Mouse (Mus musculus) lung, adult 2 months (tissue): ENCODE measurements around the gene Iqcf6. TPM values are rescaled to one million over a fixed set of nuclear protein-coding genes. Genes with fewer than 3 reads are reported as not detected.
"Not testable (repeated sequence)": the region's sequence is repeated elsewhere in the genome, so short reads cannot be mapped to it uniquely, and the experiment has no call there.

ENCODE experiments used
- DNase-seq: peaks from one replicate; pipeline ENCODE4 v3.0.0; 2022
- H3K4me1 ChIP-seq: fragments of 200-500 bp; 2 replicates; pipeline ENCODE4 v1.6.1; 2011; ENCODE audit warnings: low read length; ENCODE audit not compliant: control insufficient read depth, insufficient read depth
- H3K4me3 ChIP-seq: fragments of 200-500 bp; replicated peaks from 2 replicates; pipeline ENCODE3; 2011; ENCODE audit warnings: low read depth, mild to moderate bottlenecking, control low read depth, low read length; ENCODE audit errors: extremely low read depth
- CTCF ChIP-seq: fragments of 200-500 bp; IDR thresholded peaks from 2 replicates; pipeline ENCODE4 v1.5.1; 2011; ENCODE audit warnings: mild to moderate bottlenecking, low read length, control low read depth; ENCODE audit not compliant: insufficient read depth
- POLR2A ChIP-seq: fragments of 200-500 bp; IDR thresholded peaks from 2 replicates; pipeline ENCODE4 v1.6.1; 2011; ENCODE audit warnings: low read depth, mild to moderate bottlenecking, control low read depth, low read length, borderline replicate concordance; ENCODE audit errors: extremely low read depth
- WGBS: fragments of 180-500 bp; shearing (Covaris S2); methylation state at CpG from one replicate; pipeline ENCODE4 v1.1.7; 2018; 5-methylcytosine and 5-hydroxymethylcytosine counted together
- polyA plus RNA-seq: library from polyadenylated mRNA; depleted of rRNA; stranded (reverse); fragments of >200 nt; gene quantifications from 2 replicates; pipeline ENCODE4 v1.2.3, GENCODE M21; 2012

Gene Iqcf6
- polyA plus RNA-seq, 1 experiment: not detected

DNA sequence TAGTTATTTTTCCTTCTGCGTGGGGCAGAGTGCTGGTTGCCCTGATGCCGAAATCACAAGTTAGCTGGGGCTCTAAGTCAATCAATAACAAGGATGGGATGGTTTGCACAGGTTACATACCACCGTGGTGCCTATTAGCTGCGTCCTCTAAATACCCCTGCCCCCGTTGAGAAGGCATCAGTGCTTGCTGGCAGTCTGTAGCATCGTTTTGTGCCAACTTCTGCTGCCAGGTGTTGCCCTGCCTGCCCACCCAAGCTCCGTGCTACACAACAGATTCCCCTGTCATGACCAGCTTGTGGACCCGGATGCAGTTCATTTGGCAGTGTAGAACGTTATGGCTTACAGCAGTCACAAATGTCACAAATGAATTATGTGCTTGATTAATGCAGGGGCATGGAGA lies 10.1 kb upstream of the Iqcf6 start:
- TF ChIP-seq POLR2A: no peak
- no peak for TF ChIP-seq CTCF
- Histone ChIP-seq H3K4me3 (no peak overlapping the region), H3K4me1 (no peaks in the 10 kb centered on the region)
- no peak for DNase-seq
- 77% methylated on average over 9 of the region's 9 CpGs for WGBS

DNA sequence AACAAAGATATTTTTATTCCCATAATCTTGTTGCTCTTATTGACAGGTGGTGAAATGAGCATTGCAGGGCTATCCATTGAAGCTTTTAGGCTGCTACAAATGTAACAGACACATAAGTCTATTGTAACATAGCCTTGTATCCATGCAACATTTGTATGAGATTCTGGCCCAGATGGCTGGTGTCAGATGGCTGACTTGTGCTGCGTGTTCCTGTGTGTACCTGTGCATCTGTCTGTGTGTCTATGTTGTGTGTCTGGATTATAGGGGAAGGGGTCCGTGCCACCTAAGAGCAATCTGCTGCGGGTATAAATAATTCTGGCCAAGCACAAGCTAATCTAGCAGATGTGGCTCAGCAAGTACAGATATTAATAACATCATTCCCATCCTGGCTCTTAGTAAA lies 8.9 kb upstream of the Iqcf6 start:
- 75% methylated on average over 3 of the region's 3 CpGs for WGBS
- TF ChIP-seq POLR2A (no peak), CTCF (no peak)
- Histone ChIP-seq H3K4me1 (no peaks in the 10 kb centered on the region), H3K4me3 (no peak overlapping the region)
- no peak for DNase-seq

DNA sequence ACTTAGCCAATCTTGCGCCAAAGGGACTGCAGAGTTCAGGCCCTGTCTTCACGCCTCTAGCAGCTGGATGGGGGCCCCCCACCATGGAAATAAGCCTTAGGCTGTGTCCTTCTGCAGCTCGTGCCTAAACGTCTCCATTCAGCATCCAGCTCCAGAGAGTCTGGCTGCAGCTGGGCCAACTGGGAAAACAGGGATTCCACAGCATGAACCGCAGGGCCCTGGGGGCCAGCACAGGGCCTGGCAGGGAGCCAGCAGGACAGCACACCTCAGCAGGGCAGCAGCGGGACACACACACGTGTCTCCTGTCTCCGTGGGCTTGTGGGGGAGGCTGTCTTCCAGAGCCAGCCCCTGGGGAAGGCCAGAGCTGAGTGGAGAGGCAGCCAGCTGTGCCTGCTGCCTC lies 1.4 kb downstream of the Iqcf6 start:
- H3K4me3 ChIP-seq: not testable (repeated sequence)
- 24% methylated on average over 8 of the region's 8 CpGs for WGBS

DNA sequence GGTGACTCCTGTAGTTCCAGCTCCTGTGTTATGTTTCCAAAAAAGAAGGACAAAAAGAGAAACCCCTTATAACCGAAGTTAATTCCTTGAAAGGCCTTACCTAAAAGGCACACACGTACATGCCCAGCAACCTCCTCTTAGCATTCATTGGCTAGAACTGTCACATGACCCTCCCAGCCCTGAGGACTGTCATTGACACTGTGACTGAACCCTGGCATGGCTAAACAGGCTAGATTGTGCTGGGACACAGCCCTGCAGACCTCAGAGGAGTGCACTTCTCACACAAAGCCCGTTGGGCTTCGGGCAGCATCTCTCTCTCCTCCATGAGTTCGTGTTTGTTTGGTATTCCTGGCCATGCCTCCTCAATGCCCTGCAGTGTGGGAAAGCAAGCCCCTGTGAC lies 5.8 kb downstream of the Iqcf6 start:
- Histone ChIP-seq H3K4me1 (no peaks in the 10 kb centered on the region), H3K4me3 (no peak overlapping the region)
- DNase-seq: no peak
- TF ChIP-seq CTCF (no peak), POLR2A (no peak)
- WGBS: 60% methylated on average over 5 of the region's 5 CpGs

More for the DNA sequence above, 1.4 kb downstream of the Iqcf6 start:
- not testable (repeated sequence) for DNase-seq, H3K4me1 ChIP-seq

DNA sequence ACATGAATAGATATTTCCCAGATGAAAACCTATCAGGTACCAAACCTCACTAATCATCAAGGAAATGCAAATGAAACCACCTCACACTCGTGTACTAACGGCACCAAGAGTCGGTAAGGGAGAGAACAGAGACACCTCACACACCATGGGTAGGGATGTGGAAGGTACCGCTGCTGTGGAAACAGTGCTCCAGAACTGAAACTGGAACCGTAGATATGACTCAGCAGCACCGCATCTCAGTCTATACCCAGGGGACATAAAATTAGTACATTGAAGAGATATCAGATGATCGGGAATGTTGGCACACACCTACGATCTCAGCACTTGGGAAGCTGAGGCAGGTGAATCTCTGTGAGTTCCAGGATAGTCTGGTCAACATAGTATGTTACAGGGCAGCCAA lies 11.8 kb downstream of the Iqcf6 start:
- TF ChIP-seq POLR2A (no peak), CTCF (no peak)
- 89% methylated on average over 8 of the region's 8 CpGs for whole genome bisulfite sequencing
- no peak for DNase-seq
- Histone ChIP-seq H3K4me1 (no peaks in the 10 kb centered on the region), H3K4me3 (no peak overlapping the region)

DNA sequence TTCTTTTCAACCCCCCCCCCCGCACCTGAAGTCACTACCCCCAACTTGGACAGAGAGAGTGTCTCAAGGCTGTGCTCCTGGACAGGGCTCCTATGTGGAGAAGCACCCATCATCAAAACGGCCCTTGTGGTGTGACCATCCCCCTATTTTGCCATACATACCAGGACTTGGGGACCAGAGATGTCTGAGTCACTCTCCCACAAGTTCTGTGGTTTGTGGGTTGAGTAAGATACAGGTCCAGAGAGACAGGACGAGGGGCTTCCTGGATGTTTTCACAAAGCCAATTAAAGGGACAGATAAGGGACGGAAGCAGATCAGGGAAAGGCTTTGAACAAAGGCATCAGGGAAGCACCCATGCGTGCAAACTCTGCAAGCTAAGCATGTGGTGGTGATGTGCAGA lies 15.0 kb downstream of the Iqcf6 start:
- H3K4me1 ChIP-seq: no peaks in the 10 kb centered on the region
- DNase-seq: no peak
- WGBS: 35% methylated on average over 5 of the region's 5 CpGs
- H3K4me3 ChIP-seq: no peak overlapping the region
- TF ChIP-seq POLR2A (no peak), CTCF (no peak)

DNA sequence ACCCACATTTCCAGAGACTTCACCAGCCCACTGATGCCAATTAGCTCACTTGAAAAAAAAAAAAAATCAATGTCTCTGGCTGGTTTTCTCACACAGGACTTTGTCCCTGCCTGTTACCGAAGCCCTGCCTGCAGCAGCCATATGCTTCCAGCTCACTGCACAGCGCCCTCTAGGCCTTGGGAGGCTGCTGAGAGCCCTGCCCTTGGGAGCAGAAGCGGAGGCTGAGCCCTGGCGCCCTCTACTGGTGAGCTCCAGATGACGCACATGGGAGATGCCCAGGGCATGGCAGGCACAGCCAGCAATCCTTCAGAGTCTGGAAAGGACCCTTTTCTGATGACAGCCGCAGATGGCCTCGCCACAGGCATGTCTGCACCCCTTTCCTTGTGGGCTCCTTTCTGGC lies 16.7 kb downstream of the Iqcf6 start:
- H3K4me3 ChIP-seq: no peak overlapping the region
- H3K4me1 ChIP-seq: no peaks in the 10 kb centered on the region
- TF ChIP-seq POLR2A (no peak), CTCF (peak; percentile 63)
- peak; percentile 76 for DNase-seq
- 28% methylated on average over 7 of the region's 7 CpGs for WGBS

DNA sequence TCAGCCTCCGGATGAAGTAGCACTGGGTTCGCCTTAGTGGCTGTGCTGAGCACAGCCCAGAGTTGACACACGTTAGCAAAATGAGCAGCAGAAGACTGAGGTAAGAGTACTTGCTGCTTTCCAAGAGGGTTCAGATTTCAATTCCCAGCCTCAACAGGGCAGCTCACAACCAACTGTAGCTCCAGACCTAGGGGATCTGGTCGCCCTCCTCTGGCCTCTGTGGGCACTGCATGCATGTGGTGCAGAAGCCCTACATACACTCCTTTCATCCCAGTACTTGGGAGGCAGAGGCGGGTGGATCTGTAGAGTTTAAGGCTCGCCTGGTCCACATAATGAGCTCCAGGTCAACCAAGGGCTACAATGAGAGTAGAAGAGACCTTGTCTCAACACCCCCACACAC lies 17.4 kb downstream of the Iqcf6 start:
- TF ChIP-seq CTCF: no peak
- no peak for TF ChIP-seq POLR2A
- no peak for DNase-seq
- 65% methylated on average over 6 of the region's 6 CpGs for WGBS
- Histone ChIP-seq H3K4me1 (no peaks in the 10 kb centered on the region), H3K4me3 (no peak overlapping the region)

DNA sequence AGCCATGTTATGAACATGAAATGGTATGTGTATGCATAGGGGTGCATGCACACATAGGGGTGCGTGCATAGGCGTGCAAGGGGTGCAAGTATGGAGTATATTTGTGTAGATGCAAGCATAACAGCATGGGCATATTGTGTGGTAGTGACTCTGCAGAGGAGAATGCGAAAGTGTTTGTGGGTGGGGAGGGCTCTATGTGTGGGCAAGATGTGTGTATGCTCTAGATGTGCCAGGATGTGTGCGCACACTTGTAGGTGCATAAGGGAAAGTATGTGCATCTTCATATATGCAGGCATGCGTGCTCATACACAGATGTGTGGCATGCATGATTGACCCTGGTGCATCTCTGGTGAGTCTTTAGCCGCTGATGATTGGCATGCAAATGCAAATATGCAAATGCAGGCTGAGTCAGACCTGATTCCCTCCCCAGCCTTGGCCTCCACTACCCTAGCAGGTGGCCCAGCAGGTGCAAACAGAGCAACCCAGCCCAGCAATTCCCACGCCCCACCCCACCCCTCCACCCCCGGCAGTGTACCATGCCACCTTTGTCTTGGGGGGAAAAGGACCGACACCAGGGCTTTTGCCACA lies 19.4 kb downstream of the Iqcf6 start:
- WGBS: 73% methylated on average over 9 of the region's 9 CpGs
- no peaks in the 10 kb centered on the region for H3K4me1 ChIP-seq

DNA sequence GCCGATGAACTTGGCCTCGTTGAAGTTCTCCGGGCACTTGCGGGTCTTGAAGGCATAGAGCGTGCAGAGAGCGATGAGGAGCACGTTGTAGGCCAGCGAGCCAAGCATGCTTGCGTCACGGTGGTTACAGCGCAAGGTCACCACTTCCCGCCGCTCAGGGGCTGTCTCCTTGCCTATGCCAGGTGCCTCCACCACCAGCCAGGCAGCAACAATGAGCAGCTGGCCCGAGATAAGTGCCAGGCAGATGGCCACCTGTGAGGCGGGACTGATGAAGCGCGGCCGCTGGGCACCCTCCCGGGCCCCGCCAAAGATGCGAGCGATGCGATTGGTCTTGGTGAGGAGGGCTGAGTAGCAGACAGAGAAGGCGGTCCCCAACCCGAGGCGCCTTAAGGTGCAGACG lies 20.8 kb downstream of the Iqcf6 start:
- Histone ChIP-seq H3K4me3 (no peak overlapping the region), H3K4me1 (no peaks in the 10 kb centered on the region)
- TF ChIP-seq CTCF (no peak), POLR2A (no peak)
- DNase-seq: no peak
- WGBS: 55% methylated on average over 27 of the region's 27 CpGs

More for the DNA sequence above, 19.4 kb downstream of the Iqcf6 start:
- no peak overlapping the region for H3K4me3 ChIP-seq
- DNase-seq: no peak
- no peak for TF ChIP-seq CTCF
- no peak for TF ChIP-seq POLR2A

DNA sequence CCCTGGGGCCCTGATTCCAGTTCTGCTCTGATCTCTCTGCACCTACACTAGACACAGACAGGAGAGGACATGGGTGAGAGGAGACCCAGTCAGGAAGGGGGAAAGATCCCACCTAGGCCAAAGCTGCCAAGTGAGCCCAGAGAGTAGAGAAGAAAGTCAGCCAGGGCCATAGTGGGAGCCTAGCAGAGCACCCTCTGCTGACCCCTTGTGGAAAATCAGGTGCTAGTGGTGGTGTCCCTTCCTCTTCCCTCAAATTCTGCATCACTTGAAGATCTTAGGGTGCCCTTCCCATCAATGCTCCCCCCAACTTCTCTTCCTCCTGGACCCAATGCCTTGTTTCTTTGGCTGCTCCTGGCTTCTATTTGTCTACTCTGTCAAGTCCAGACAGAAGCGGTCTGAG lies 26.3 kb downstream of the Iqcf6 start:
- WGBS: 56% methylated on average over 1 of the region's 1 CpGs
- TF ChIP-seq POLR2A (no peak), CTCF (no peak)
- H3K4me1 ChIP-seq: no peaks in the 10 kb centered on the region
- H3K4me3 ChIP-seq: no peak overlapping the region
- no peak for DNase-seq
